Mouse (Mus musculus) liver, embryonic 12.5 days (tissue): ENCODE measurements around the gene 1810043G02Rik. TPM values are rescaled to one million over a fixed set of nuclear protein-coding genes. Genes with fewer than 3 reads are reported as not detected.
"Not testable (repeated sequence)": the region's sequence is repeated elsewhere in the genome, so short reads cannot be mapped to it uniquely, and the experiment has no call there.

Experiments used
- ATAC-seq: fragments of 200-750 bp; cut with Nextera tagmentation; 2 replicates; pipeline ENCODE4 v1.8.0; 2017; ENCODE audit warnings: moderate number of reproducible peaks, mild to moderate bottlenecking, moderate library complexity
- H3K27ac ChIP-seq: fragments of 300-500 bp; sonication (generic); 2 replicates; pipeline ENCODE4 v1.5.1; 2016; ENCODE audit warnings: mild to moderate bottlenecking
- H3K27me3 ChIP-seq: fragments of 300-500 bp; sonication (generic); replicated peaks from 2 replicates; pipeline ENCODE4 v1.6.1; 2016; ENCODE audit warnings: mild to moderate bottlenecking, moderate library complexity
- H3K36me3 ChIP-seq: fragments of 300-500 bp; sonication (generic); 2 replicates; pipeline ENCODE4 v1.6.1; 2016; ENCODE audit warnings: mild to moderate bottlenecking, moderate library complexity
- H3K4me1 ChIP-seq: fragments of 300-500 bp; sonication (generic); 2 replicates; pipeline ENCODE4 v1.6.1; 2016
- H3K4me2 ChIP-seq: fragments of 300-500 bp; sonication (generic); 2 replicates; pipeline ENCODE4 v1.6.1; 2016; ENCODE audit warnings: mild to moderate bottlenecking, moderate library complexity
- H3K4me3 ChIP-seq: fragments of 300-500 bp; sonication (generic); 2 replicates; pipeline ENCODE4 v1.5.1; 2016; ENCODE audit warnings: mild to moderate bottlenecking, moderate library complexity
- H3K9ac ChIP-seq: fragments of 300-500 bp; sonication (generic); 2 replicates; pipeline ENCODE4 v1.6.1; 2016; ENCODE audit warnings: mild to moderate bottlenecking, moderate library complexity
- H3K9me3 ChIP-seq: fragments of 300-500 bp; sonication (generic); replicated peaks from 2 replicates; pipeline ENCODE4 v1.6.1; 2016; ENCODE audit warnings: mild to moderate bottlenecking, moderate library complexity
- WGBS: fragments of 180-500 bp; shearing (Covaris S2); methylation state at CpG from one replicate; pipeline ENCODE4 v1.1.7; 2016; ENCODE audit not compliant: insufficient replicate concordance; 5-methylcytosine and 5-hydroxymethylcytosine counted together
- polyA plus RNA-seq: library from polyadenylated mRNA; unstranded; fragments of >200 nt; fragmentation: Nextera tagmentation; extraction: Ambion mirVana; gene quantifications from 2 replicates; pipeline ENCODE4 v1.2.1, GENCODE M21; 2016

Gene 1810043G02Rik
- polyA plus RNA-seq, result 6.7 and 6.9 TPM in 2 replicates

DNA sequence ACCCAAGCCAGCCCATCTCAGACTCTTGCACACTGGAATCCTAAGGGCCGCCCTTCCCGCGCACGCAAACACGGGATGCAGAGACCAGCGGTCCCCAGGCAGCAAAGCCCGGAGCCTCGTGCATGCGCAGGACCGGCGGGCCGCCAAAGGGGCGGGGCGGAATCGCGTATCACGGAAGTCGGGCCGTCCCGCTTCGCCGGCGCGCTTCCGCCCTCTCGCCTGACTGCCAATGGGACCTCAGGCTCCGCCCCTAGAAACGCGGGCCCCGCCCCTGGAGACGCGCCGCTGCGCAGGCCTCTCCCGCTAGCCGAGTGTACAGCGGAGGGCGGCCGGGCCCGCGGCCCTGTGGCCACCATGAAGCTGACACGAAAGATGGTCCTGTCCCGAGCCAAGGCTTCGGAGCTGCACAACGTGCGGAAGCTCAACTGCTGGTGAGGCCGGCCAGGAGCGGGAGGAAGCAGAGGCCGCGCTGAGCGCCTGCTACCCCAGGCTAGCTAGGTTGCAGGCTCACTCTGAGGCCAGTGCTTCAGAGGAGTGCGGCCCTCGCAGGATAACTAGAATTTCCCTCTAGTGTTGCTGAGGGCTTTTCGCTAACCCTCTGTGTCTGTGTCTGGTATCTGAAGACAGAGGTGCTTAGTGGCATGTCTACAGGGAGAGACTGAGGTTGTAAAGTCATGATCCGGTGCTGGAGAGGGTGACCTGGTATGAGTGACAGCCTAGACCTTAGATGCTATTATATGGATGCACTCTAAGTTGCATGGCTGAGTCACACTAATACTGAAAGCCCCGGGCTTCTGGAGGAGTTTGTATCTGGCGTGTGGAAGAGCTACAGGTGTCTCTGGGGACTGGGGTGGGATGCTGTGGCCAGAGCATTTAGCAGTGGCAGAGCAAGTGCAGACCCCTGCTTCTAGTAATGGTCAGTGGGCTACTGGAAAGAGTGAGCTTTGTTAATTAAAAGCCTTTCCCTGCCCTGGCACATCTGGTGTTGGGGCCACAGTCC lies at the start of gene 1810043G02Rik:
Gene 1810043G02Rik (plus strand): TSS at position 174 of the 1,000 bp plus-strand sequence.
- Histone ChIP-seq H3K4me2 (peak within 1 kb of the TSS; percentile 89), H3K9me3 (no peaks in the 10 kb centered on the region), H3K27me3 (peaks cover 5% of the 10 kb centered on the region), H3K27ac (no peak within 1 kb of the TSS), H3K4me1 (peaks cover 34% of the 10 kb centered on the region), H3K4me3 (peak within 1 kb of the TSS; percentile 70), H3K36me3 (no peaks in the 10 kb centered on the region), H3K9ac (peak within 1 kb of the TSS; percentile 77)
- peak; percentile 97 for ATAC-seq
- 2% methylated on average over 57 of the region's 57 CpGs for WGBS

DNA sequence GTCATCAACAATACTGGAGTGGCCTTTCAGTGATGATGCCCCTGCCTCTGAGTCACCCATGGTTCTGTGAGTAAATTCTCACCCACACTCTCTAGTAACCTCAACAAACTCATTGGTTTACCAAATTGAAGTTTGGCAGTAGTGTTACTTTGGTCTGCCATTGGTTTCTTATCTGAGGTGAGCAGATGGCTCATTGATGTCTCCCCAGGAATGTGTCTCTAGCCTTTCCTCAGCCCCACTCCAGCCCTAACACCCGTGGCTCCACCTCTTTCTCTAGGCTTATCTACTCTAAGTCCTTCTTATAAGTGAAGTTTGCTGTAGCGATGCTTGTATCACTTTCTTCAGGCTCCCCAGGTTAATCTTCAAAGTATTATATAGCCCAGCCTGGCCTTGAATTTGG lies 38.6 kb upstream of the 1810043G02Rik start:
- Histone ChIP-seq H3K4me1 (no peaks in the 10 kb centered on the region), H3K27me3 (no peaks in the 10 kb centered on the region), H3K36me3 (no peaks in the 10 kb centered on the region), H3K4me3 (no peak overlapping the region), H3K27ac (no peak overlapping the region), H3K9ac (no peak overlapping the region), H3K4me2 (no peak overlapping the region), H3K9me3 (no peaks in the 10 kb centered on the region)
- ATAC-seq, result no peak
- 23% methylated on average over 2 of the region's 2 CpGs for WGBS

DNA sequence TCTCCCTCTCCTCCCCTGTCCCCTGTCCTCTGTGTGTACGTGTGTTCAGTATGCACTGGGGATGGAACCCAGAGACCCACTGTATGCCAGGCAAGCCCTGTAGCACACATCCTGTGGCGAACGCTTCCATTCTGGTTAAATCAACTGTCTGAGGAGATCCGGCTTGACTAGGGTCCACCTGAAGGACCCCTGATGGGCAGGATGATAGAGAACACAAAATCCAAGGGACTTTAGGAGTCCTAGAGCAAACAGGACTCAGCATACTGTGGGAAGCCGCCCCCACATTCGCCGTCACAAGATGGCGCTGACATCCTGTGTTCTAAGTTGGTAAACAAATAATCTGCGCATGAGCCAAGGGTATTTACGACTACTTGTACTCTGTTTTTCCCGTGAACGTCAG lies 27.9 kb upstream of the 1810043G02Rik start:
- WGBS, result 86% methylated on average over 10 of the region's 12 CpGs
- not testable (repeated sequence) for H3K36me3 ChIP-seq, H3K27ac ChIP-seq, H3K9ac ChIP-seq, H3K9me3 ChIP-seq, H3K4me2 ChIP-seq, H3K4me1 ChIP-seq, H3K27me3 ChIP-seq, H3K4me3 ChIP-seq, ATAC-seq

DNA sequence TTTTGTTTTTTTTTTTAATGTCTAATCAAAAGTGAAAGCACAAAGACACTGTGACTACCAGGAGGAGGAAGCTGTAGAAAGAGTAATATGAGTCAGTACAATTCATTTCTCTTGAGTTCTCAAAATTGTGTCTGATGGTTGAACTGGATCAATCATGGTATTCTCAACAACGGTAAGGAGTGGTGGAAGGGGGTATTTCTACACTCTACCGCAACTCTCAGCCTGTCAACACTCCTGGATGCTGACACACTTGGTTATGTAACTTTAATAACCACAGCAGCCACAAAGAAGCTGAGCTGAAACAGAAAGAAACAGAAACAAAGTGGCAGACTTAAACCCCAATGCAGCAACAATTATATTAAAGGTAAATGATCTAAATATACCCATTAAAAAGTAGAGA lies 15.6 kb upstream of the 1810043G02Rik start:
- H3K4me3 ChIP-seq, result no peak overlapping the region
- H3K4me1 ChIP-seq, result no peaks in the 10 kb centered on the region
- H3K9me3 ChIP-seq, result no peaks in the 10 kb centered on the region
- H3K4me2 ChIP-seq, result no peak overlapping the region
- no peak overlapping the region for H3K9ac ChIP-seq
- H3K27ac ChIP-seq, result no peak overlapping the region
- H3K36me3 ChIP-seq, result no peaks in the 10 kb centered on the region
- WGBS, result 47% methylated on average over 2 of the region's 2 CpGs
- no peak for ATAC-seq
- H3K27me3 ChIP-seq, result peaks cover 10% of the 10 kb centered on the region

DNA sequence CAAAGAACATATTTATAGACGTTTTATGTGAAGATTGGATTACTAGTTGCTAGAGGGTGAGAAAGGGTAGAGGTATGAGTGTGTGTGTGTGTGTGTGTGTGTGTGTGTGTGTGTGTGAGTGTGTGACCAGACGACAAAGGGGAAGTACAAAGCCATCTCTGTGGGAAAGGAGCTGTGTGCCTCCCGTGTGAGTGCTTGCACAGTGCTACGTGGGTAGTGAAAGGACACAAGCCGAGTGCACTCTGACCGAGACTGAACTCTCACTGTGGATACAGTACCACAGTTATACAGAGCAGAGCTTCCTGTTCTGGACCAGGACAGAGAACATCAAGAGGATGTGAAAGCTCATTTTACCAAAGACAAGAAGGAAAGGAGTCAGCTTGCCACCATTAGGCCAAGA lies 14.4 kb upstream of the 1810043G02Rik start:
- ATAC-seq, result no peak

DNA sequence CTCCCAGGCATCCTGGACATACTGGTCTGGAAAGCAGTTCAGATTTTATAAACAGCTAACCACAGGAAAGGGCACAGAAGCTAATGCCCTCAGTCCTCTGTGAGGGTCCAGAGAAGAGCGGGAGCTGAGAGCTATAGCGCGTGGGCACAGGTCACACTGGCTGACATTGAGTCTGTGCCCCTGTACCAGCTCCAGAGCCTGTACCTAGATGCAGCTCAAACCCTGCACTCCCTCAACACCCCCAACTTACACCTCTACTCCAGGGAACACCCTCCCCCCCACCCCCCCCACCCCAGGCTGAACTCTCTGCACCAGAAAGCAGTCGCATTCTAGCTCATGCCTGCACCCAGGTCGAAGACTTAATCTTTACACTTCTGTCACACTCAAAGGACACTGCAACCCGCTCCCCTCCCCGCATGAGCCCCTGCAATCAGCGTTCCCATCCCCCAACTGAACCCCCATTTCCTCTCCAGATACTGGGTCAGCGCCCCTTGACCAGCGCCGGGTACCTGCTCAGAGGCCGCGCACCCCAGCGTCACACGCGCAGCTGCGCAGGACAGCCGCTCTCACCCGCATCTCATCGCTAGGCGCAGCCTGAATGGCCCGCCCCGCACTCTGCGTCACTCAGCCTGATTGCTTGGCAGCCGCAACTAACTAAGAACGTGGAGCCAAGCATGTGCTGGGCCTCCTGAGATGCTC lies 8.9 kb upstream of the 1810043G02Rik start:
- ATAC-seq, result 0 out of 2 replicates have a peak, but pooled peaks have one; percentile 27
- Histone ChIP-seq H3K4me3 (peak overlapping the region; percentile 11; the same call in 1 of the 2 replicates), H3K27me3 (peaks cover 51% of the 10 kb centered on the region), H3K36me3 (no peaks in the 10 kb centered on the region), H3K9me3 (no peaks in the 10 kb centered on the region), H3K9ac (no peak overlapping the region), H3K4me2 (peak overlapping the region; percentile 48), H3K4me1 (peaks cover 12% of the 10 kb centered on the region; the same call in 1 of the 2 replicates), H3K27ac (no peak overlapping the region)
- WGBS, result 4% methylated on average over 26 of the region's 26 CpGs

More for the DNA sequence above, 14.4 kb upstream of the 1810043G02Rik start:
- H3K4me1 ChIP-seq, result no peaks in the 10 kb centered on the region
- H3K27me3 ChIP-seq, result peaks cover 22% of the 10 kb centered on the region
- 29% methylated on average over 6 of the region's 6 CpGs for WGBS
- H3K4me2 ChIP-seq, result no peak overlapping the region
- no peak overlapping the region for H3K4me3 ChIP-seq
- H3K36me3 ChIP-seq, result no peaks in the 10 kb centered on the region
- H3K9ac ChIP-seq, result no peak overlapping the region
- H3K9me3 ChIP-seq, result no peaks in the 10 kb centered on the region
- no peak overlapping the region for H3K27ac ChIP-seq

DNA sequence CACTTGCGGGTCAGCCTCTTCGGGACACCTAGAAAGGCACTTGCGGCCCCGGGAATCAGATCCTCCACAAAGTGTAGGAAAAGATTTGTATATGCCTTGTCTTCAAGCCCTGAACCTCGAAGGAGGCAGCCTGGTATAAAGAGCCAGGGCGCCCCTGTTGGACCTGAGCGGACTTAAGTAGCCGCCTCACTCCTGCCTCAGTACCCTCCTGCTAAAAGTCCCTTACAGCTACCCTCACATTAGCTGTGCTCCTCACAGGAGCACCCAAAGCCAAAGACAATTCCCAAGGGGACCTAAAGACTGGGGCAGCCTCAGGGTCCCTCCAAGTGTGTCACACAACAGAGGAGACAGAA lies 8.4 kb upstream of the 1810043G02Rik start:
- Histone ChIP-seq H3K9ac (no peak overlapping the region), H3K4me1 (peaks cover 17% of the 10 kb centered on the region), H3K9me3 (no peaks in the 10 kb centered on the region), H3K36me3 (no peaks in the 10 kb centered on the region), H3K4me2 (peak overlapping the region; percentile 48), H3K4me3 (0 out of 2 replicates have a peak overlapping the region, but pooled peaks have one; percentile 11), H3K27me3 (peaks cover 51% of the 10 kb centered on the region), H3K27ac (no peak overlapping the region)
- WGBS, result 15% methylated on average over 8 of the region's 8 CpGs
- ATAC-seq, result no peak

DNA sequence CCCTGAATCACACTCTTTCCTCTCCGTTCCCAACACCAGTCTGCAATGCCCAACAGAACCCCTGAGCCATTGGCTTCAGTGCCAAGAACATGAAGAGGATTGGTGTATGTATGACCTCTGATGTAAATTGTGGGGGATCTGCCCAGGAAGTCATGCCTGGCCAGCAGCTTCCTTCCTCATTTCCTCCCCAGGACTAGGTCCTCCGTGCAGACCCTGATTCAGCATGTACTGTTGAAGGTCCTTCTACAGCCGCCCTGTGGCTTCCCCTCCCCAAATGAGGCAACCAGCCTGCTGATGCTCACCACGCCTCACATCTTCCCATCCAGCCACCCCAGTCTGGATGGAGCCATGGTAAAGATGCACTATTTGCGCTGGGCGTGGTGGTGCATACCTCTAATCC lies 7.8 kb upstream of the 1810043G02Rik start, which contains the start of gene Trpm2:
Gene Trpm2 (minus strand): TSS at position 83 of the 400 bp plus-strand sequence.
- Histone ChIP-seq H3K36me3 (no peaks in the 10 kb centered on the region), H3K4me1 (peaks cover 23% of the 10 kb centered on the region), H3K4me3 (peak within 1 kb of the TSS; percentile 11; the same call in 1 of the 2 replicates), H3K9me3 (no peaks in the 10 kb centered on the region), H3K27me3 (peaks cover 51% of the 10 kb centered on the region), H3K9ac (no peak within 1 kb of the TSS), H3K4me2 (peak within 1 kb of the TSS; percentile 48), H3K27ac (no peak within 1 kb of the TSS)
- 37% methylated on average over 6 of the region's 6 CpGs for WGBS
- ATAC-seq, result no peak

DNA sequence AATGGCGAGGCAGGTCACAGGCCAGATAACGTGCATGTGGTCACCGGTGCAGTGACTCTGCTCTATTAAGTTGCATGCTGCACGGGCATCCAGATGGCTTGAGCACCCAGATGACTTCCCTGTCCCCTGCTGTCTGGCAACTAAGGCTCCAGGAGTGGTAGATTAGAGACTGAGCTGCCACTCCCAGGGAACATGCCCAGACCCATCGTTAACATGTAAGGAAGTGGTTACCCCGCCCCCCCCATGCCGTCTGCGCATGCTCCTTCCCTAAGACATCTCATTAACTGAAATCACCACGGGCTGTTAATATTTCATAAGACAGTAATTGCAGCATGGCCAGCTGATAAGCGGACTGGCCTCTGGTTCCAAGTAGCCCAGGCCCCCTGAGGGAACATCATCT lies 7.1 kb upstream of the 1810043G02Rik start:
- Histone ChIP-seq H3K9me3 (no peaks in the 10 kb centered on the region), H3K9ac (no peak overlapping the region), H3K27me3 (peaks cover 51% of the 10 kb centered on the region), H3K4me2 (no peak overlapping the region), H3K36me3 (no peaks in the 10 kb centered on the region), H3K27ac (no peak overlapping the region), H3K4me3 (no peak overlapping the region), H3K4me1 (peaks cover 24% of the 10 kb centered on the region)
- WGBS, result 29% methylated on average over 10 of the region's 10 CpGs
- ATAC-seq, result no peak

DNA sequence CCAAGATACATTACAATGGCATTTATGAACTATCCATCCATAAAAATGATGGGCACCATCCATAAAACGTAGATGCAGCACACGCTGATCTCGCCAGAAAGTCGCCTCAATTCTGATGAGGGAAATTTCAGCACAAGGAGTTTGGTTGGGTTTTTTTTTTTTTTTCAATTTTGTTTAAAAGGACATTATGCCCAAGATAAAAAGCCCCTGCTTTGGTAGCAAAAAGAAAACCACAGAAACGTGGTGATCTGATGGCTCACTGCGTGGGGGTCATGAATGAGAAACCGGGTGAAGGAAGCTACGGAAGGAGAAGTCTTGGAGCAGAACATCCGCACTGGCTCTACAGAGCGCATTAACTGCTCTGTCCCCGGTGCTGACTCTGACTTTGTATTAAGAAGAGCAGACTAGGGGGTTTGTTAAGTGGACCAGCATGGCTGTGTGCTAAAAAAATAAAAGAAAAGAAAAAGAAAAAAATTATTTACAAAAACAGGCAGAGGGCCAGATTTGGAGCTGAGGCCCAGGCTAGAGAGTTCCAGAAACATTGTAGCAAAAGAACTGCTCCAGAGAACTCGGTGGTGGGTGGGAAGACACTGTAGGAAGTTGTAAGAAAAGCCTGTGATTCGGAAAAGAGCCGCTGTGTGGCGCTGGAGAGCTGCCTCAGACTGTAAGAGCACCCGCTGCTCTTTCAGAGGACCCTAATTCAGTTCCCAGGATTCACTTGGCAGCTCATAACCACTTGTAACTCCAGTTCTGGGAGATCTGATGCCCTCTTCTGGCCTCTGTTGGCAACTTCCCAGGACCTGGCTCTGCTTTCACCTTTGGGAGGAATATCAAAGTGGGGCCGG lies 6.4 kb upstream of the 1810043G02Rik start:
- H3K9me3 ChIP-seq, result no peaks in the 10 kb centered on the region
- no peak overlapping the region for H3K4me2 ChIP-seq
- WGBS, result 42% methylated on average over 17 of the region's 17 CpGs
- no peak overlapping the region for H3K9ac ChIP-seq
- H3K27ac ChIP-seq, result no peak overlapping the region
- H3K27me3 ChIP-seq, result peaks cover 46% of the 10 kb centered on the region
- H3K4me3 ChIP-seq, result no peak overlapping the region
- no peaks in the 10 kb centered on the region for H3K36me3 ChIP-seq
- ATAC-seq, result no peak
- peaks cover 24% of the 10 kb centered on the region for H3K4me1 ChIP-seq

DNA sequence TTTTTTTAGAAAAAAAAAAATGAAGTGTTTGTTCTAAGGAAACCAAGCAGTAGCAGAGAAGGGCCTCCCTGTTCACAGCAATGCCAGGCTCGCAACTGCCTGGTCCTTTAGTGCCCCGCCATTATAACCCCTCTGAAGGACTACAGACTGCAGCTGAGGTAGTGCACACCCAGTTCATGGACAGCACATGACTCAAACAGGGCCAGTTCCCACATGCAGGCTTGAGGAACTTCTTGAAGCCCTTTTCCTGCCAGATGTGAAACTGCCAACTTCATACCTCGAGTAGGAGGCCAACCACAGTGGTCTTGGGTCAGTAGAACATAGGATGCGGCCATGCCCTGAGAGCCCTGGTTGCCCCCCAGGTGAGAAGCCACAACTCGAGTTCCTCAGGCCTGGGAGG lies 4.0 kb upstream of the 1810043G02Rik start:
- Histone ChIP-seq H3K4me2 (no peak overlapping the region), H3K36me3 (no peaks in the 10 kb centered on the region), H3K9ac (no peak overlapping the region), H3K27me3 (peaks cover 30% of the 10 kb centered on the region), H3K4me3 (no peak overlapping the region), H3K27ac (no peak overlapping the region), H3K4me1 (peaks cover 38% of the 10 kb centered on the region), H3K9me3 (no peaks in the 10 kb centered on the region)
- no peak for ATAC-seq
- 45% methylated on average over 5 of the region's 5 CpGs for WGBS
